Mouse (Mus musculus) CH12.LX (cell line): ENCODE results near the gene Evc2. TPM values are rescaled to one million over a fixed set of nuclear protein-coding genes. Genes with fewer than 3 reads are reported as not detected.

Experiments used
- DNase-seq: peaks from one replicate; pipeline ENCODE4 v3.0.0-alpha.2; 2013; ENCODE audit errors: extremely low read depth
- H3K27ac ChIP-seq: 2 replicates; pipeline ENCODE4 v1.5.1; 2012; ENCODE audit warnings: low read depth, mild to moderate bottlenecking, control low read depth, moderate library complexity; ENCODE audit not compliant: insufficient read depth
- H3K27me3 ChIP-seq: replicated peaks from 2 replicates; pipeline ENCODE3; 2012; ENCODE audit warnings: inconsistent platforms
- H3K36me3 ChIP-seq, 2 experiments: replicated peaks in 1 of 2; 2 replicates each; pipeline versions ENCODE3 to v1.6.1; 2012; ENCODE audit warnings: inconsistent platforms in 1 of 2, low read length in 1 of 2, mild to moderate bottlenecking in 1 of 2, mixed read lengths in 1 of 2, moderate library complexity in 1 of 2; ENCODE audit not compliant: control insufficient read depth in 1 of 2, insufficient read depth in 1 of 2
- H3K4me1 ChIP-seq, 2 experiments: 2 replicates each; pipeline ENCODE4 v1.6.1; 2012; ENCODE audit warnings: inconsistent platforms in 1 of 2, moderate library complexity in 1 of 2; ENCODE audit not compliant: insufficient read depth in 2 of 2, control insufficient read depth in 1 of 2
- H3K4me2 ChIP-seq: 2 replicates; pipeline ENCODE4 v1.6.1; 2012; ENCODE audit warnings: low read depth, mild to moderate bottlenecking, control low read depth; ENCODE audit not compliant: poor library complexity, insufficient read depth, severe bottlenecking
- H3K4me3 ChIP-seq, 3 experiments: fragments of 150-350 bp in 1 of 3; sonication (generic) in 1 of 3; replicated peaks in 1 of 3; 2 replicates each; pipeline versions ENCODE3 to v1.5.1; 2011 to 2012; ENCODE audit warnings: low read depth in 2 of 3, low read length in 2 of 3, mild to moderate bottlenecking in 2 of 3, moderate library complexity in 2 of 3, control low read depth in 1 of 3, improper control_type of control experiment in 1 of 3, inconsistent platforms in 1 of 3, mixed read lengths in 1 of 3; ENCODE audit not compliant: poor library complexity in 1 of 3
- H3K79me2 ChIP-seq: replicated peaks from 2 replicates; pipeline ENCODE4 v1.6.1; 2012; ENCODE audit warnings: mild to moderate bottlenecking, moderate library complexity; ENCODE audit not compliant: control insufficient read depth, poor library complexity, insufficient read depth, severe bottlenecking; ENCODE audit errors: extremely low read depth
- H3K9ac ChIP-seq: 2 replicates; pipeline ENCODE4 v1.6.1; 2012; ENCODE audit warnings: low read depth, mild to moderate bottlenecking, control low read depth, moderate library complexity; ENCODE audit not compliant: insufficient read depth
- H3K9me3 ChIP-seq: replicated peaks from 2 replicates; pipeline ENCODE3; 2012; ENCODE audit warnings: low read length, inconsistent platforms, mixed read lengths
- CHD1 ChIP-seq: IDR thresholded peaks from 2 replicates; pipeline ENCODE4 v1.6.1; 2012; ENCODE audit warnings: low read depth, low read length, improper control_type of control experiment, inconsistent platforms
- CHD2 ChIP-seq: IDR thresholded peaks from 2 replicates; pipeline ENCODE4 v1.6.1; 2011; ENCODE audit warnings: low read length, improper control_type of control experiment
- CTCF ChIP-seq, 2 experiments: IDR thresholded peaks in 1 of 2; conservative IDR thresholded peaks in 1 of 2; 2 replicates each; pipeline ENCODE4 v1.5.1; 2011 to 2012; ENCODE audit warnings: low read depth in 2 of 2, low read length in 2 of 2, improper control_type of control experiment in 1 of 2, inconsistent platforms in 1 of 2, mild to moderate bottlenecking in 1 of 2, moderate library complexity in 1 of 2
- ETS1 ChIP-seq: conservative IDR thresholded peaks from 2 replicates; pipeline ENCODE4 v1.6.1; 2012; ENCODE audit warnings: low read depth, mild to moderate bottlenecking, inconsistent platforms, low read length, improper control_type of control experiment, moderate library complexity
- GABPA ChIP-seq: IDR thresholded peaks from 2 replicates; pipeline ENCODE4 v1.6.1; 2012; ENCODE audit warnings: low read depth, low read length, improper control_type of control experiment, inconsistent platforms; ENCODE audit not compliant: insufficient replicate concordance
- IRF4 ChIP-seq: IDR thresholded peaks from 2 replicates; pipeline ENCODE4 v1.6.1; 2014; ENCODE audit warnings: low read depth, mild to moderate bottlenecking, inconsistent platforms, low read length, improper control_type of control experiment
- MAX ChIP-seq: IDR thresholded peaks from 2 replicates; pipeline ENCODE4 v1.6.1; 2011; ENCODE audit warnings: low read length, improper control_type of control experiment
- MYC ChIP-seq: IDR thresholded peaks from 2 replicates; pipeline ENCODE4 v1.6.1; 2011; ENCODE audit warnings: low read depth, mild to moderate bottlenecking, improper control_type of control experiment, low read length
- NELFE ChIP-seq: IDR thresholded peaks from 2 replicates; pipeline ENCODE4 v1.6.1; 2011; ENCODE audit warnings: low read depth, low read length, improper control_type of control experiment
- PAX5 ChIP-seq: IDR thresholded peaks from 2 replicates; pipeline ENCODE4 v1.6.1; 2012; ENCODE audit warnings: low read length, inconsistent platforms, mixed read lengths
- POLR2A ChIP-seq: IDR thresholded peaks from 2 replicates; pipeline ENCODE4 v1.6.1; 2011; ENCODE audit warnings: low read depth, mild to moderate bottlenecking, improper control_type of control experiment, low read length
- RAD21 ChIP-seq: IDR thresholded peaks from 2 replicates; pipeline ENCODE4 v1.6.1; 2011; ENCODE audit warnings: low read depth, mild to moderate bottlenecking, low read length, improper control_type of control experiment, moderate library complexity
- SMC3 ChIP-seq: IDR thresholded peaks from 2 replicates; pipeline ENCODE4 v1.6.1; 2011; ENCODE audit warnings: low read depth, low read length, improper control_type of control experiment
- TCF12 ChIP-seq: IDR thresholded peaks from 2 replicates; pipeline ENCODE4 v1.6.1; 2014; ENCODE audit warnings: low read depth, mild to moderate bottlenecking, inconsistent platforms, low read length, improper control_type of control experiment
- USF1 ChIP-seq: IDR thresholded peaks from 2 replicates; pipeline ENCODE4 v1.6.1; 2014; ENCODE audit warnings: low read depth, mild to moderate bottlenecking, inconsistent platforms, low read length, improper control_type of control experiment
- ZKSCAN1 ChIP-seq: IDR thresholded peaks from 2 replicates; pipeline ENCODE4 v1.6.1; 2012; ENCODE audit warnings: low read depth, inconsistent platforms, low read length, improper control_type of control experiment, borderline replicate concordance
- dilution Hi-C: fragments of 300-500 bp; cut with MboI; formaldehyde crosslinking; loops from 2 replicates; pipeline ENCODE4 v1.14.3; 2020; ENCODE audit warnings: low sequenced_read_pairs; ENCODE audit not compliant: extremely low pct_unique_long_range_greater_than_20kb, extremely low pct_ligation_motif_present
- in situ Hi-C: fragments of 300-500 bp; cut with MboI; formaldehyde crosslinking; loops from 3 replicates; pipeline ENCODE4 v1.14.3; 2019; ENCODE audit warnings: low sequenced_read_pairs, low pct_ligation_motif_present, low pct_unique_long_range_greater_than_20kb, mixed read lengths
- polyA plus RNA-seq: library from polyadenylated mRNA; unstranded; fragments of >175 nt; gene quantifications from 2 replicates; pipeline ENCODE4 v1.2.1, GENCODE M21; 2012; ENCODE audit warnings: low read depth; ENCODE audit not compliant: insufficient read length
- total RNA-seq, 2 experiments: library from RNA; depleted of rRNA; stranded (reverse); fragments of 300-350 nt in 1 of 2; fragments of >200 nt in 1 of 2; gene quantifications; 2 replicates each; pipeline ENCODE4 v1.2.3; 2012 to 2014

The Evc2 gene
- total and polyA plus RNA-seq, 3 experiments = 0.04 TPM; not detected in 2

DNA sequence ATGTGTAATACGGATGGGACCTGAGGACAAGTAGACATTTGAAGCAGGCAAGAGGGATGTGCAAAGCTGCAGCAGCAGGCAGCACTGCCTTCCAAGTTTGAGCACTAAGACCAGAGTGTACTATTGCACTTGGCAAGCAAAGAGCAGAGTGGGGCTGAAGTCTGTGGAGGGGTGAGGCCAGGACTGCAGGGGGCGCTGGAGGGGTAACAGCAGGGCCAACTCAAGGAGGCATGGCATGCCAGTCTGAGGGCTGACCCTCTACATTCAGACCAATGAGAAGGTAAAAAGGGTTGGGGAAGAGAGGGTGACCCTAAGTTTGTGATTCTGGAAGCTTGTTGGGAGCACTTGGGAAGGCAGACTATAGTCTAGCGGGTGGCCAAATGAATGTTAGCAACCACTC lies 45.3 kb downstream of the Evc2 start:
- Histone ChIP-seq H3K4me2 (no peak overlapping the region), H3K79me2 (no peaks in the 10 kb centered on the region), H3K4me3 (no peak overlapping the region), H3K4me1 (peaks cover 0 to 6% of the 10 kb centered on the region in 2 experiments; a peak in 2 of 4 replicates), H3K9me3 (no peaks in the 10 kb centered on the region), H3K36me3 (no peaks in the 10 kb centered on the region), H3K9ac (no peak overlapping the region), H3K27me3 (peaks cover 64% of the 10 kb centered on the region), H3K27ac (no peak overlapping the region)
- TF ChIP-seq CTCF (conservative IDR thresholded peaks at IDR 0.05 in 1 of 2, IDR thresholded peaks at IDR 0.05 in 1 of 2; ENCODE audit: low read depth in 2 of 2, low read length in 2 of 2) (peak in 1 of 2 experiments; percentile 40; a peak in 2 of 4 replicates), PAX5 (no peak), RAD21 (peak; percentile 6), IRF4 (no peak), SMC3 (peak; percentile 11; the same call in 1 of the 2 replicates), USF1 (no peak), MYC (no peak), TCF12 (no peak)
- DNase-seq = no peak
- in situ Hi-C loops (no loop called here), dilution Hi-C loops (no loop called here)

GRCm38 (mm10) chr5:37388646-37389045 lies 50.3 kb downstream of the Evc2 start:
- H3K27ac ChIP-seq = no peak overlapping the region
- peaks cover 0 to 2% of the 10 kb centered on the region in 2 experiments; a peak in 1 of 4 replicates for H3K4me1 ChIP-seq
- DNase-seq = no peak
- no peaks in the 10 kb centered on the region for H3K79me2 ChIP-seq
- dilution Hi-C loops (no loop called here), in situ Hi-C loops (no loop called here)
- H3K9ac ChIP-seq = no peak overlapping the region
- H3K4me2 ChIP-seq = no peak overlapping the region
- H3K4me3 ChIP-seq = no peak overlapping the region
- peaks cover 49% of the 10 kb centered on the region for H3K27me3 ChIP-seq
- TF ChIP-seq CHD1 (no peak), CHD2 (no peak), GABPA (no peak), ZKSCAN1 (no peak), ETS1 (no peak), TCF12 (no peak), NELFE (no peak), POLR2A (no peak), CTCF (conservative IDR thresholded peaks at IDR 0.05 in 1 of 2, IDR thresholded peaks at IDR 0.05 in 1 of 2; ENCODE audit: low read depth in 2 of 2, low read length in 2 of 2) (no peak), SMC3 (no peak), MAX (no peak)
- H3K36me3 ChIP-seq = no peaks in the 10 kb centered on the region
- no peaks in the 10 kb centered on the region for H3K9me3 ChIP-seq
